Mouse (Mus musculus) cerebellum, adult 2 months (tissue): ENCODE results near the gene Spen.

Experiments
- CTCF ChIP-seq: fragments of 200-500 bp; IDR thresholded peaks from 2 replicates; pipeline ENCODE4 v1.5.1; 2011; ENCODE audit warnings: low read depth, mild to moderate bottlenecking, control low read depth, low read length, moderate library complexity, borderline replicate concordance; ENCODE audit not compliant: insufficient read depth
- POLR2A ChIP-seq: fragments of 200-500 bp; IDR thresholded peaks from 2 replicates; pipeline ENCODE4 v1.6.1; 2011; ENCODE audit warnings: low read length, control low read depth, borderline replicate concordance; ENCODE audit not compliant: insufficient read depth

DNA sequence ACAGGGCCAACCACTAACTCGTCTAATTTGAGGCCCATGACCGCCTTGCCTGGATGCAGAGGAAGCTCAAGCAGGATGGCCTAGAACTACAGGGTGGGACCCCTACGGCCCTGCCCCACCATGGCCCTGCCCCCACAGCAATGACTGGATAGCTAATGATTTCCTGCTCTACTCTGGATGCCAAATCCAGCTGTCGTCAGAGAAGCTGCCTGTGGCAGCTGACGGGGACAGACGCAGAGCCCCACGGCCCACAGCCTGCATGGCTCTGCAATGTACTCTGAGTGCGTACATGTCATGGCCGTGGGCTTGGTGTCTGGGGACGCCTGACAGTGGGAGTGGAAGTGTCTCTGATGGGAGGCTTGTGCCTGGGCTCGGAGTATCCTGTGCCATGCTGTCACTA, 54.3 kb downstream of the Spen start:
- no peak for TF ChIP-seq CTCF
- no peak for TF ChIP-seq POLR2A
